Mouse (Mus musculus) right cerebral cortex, adult 18-20 months (tissue): ENCODE data around the gene Mgat5.

Source experiments
- DNase-seq: peaks from one replicate; pipeline ENCODE4 v3.0.0; 2022; ENCODE audit warnings: mixed read lengths

Mgat5 gene

DNA sequence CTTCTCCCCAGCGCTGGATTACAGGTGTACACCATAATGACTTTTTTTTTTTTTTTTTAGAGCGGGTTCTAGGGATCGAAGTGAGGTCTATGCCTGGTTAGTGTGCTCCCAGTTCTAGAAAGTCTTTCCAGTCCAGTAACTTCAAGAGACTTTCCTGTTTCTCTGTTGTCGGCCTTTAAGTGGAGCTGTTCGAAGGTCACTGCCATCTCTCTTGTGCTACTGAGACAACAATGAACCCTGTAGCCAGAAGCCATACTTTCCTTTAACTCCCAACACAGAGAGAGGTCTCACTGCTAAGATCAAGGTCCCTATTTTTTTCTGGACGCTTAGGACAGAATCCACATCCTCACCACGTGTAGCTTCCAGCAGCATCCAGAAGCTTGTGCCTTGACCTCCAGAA, 13.4 kb downstream of the Mgat5 start:
- DNase-seq, result no peak

DNA sequence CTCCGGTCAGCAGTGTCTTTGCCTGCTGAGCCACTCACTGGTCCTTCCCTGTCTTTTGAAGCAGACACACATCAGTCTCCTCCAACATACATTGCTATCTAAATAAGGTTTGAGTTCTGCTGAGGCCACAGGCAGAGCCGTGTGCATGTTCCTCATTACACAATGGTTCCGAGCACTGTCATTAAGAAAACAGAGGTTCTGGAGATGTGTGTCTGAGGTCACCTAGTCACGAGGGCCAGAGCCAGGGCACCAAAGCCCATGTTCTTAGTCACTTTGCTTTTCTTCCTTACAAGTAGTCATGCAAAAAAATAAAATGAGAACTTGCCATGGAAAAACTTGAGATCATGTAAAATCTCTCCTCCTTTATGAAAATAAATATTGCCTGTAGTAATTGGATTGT, 14.3 kb downstream of the Mgat5 start:
- no peak for DNase-seq

DNA sequence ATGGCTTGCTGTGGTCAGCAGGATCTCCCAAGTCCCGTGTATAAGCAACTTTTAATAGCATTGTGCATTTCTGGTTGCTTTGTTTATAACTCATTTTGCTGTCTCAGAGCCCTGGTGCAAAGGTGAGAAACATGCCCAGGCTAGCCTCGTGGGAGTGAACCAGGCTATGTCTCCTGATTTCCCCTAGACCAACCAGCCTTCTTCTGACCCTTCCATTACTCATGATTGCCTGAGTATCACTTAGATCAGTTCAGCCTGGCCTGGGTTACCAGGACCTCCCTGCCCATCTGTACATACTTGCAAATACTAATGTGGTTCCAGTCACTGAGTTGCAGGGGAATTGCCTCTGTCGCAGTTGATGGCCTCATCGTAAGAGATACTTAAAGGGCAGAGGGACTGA, 14.8 kb downstream of the Mgat5 start:
- no peak for DNase-seq

DNA sequence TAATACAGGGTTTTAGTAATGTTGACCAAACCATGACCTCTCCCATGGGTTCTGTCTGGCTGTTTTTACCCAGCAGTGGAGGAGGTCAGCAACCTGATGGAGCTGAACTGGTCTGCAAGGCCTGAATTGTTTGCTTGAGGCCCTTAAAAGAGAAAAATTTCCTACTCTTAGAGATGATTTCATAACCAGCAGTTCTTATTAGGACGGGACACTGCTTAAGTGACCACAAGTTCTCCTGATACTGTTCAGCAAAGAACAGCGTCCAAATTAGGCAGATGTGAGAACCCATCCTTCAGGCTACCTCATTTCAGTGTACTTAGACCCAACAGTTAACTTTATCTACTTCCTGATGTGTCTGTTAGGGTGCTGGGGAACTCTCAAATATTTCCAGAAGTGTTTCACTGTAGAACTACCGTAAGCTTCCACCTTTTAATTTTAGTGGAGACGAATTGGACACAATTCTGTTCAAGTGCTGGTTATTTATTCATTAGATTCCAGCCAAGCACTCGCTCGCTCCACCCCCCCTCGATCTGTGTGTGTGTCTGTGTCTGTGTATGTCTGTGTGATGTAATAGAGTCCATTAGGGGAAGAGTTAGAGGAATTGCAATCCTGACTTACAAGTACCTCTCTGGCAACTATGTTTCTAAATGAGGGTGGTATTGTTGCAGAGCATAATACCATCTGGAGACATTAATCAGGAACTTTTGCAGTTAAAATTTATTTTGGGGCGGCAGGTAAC, 17.4 kb downstream of the Mgat5 start:
- no peak for DNase-seq

- no peak for DNase-seq
Measured at GRCm38 (mm10) chr1:127225060-127225459, 20.2 kb downstream of the Mgat5 start.

GRCm38 (mm10) chr1:127229011-127229410, 24.2 kb downstream of the Mgat5 start:
- DNase-seq, result no peak

DNA sequence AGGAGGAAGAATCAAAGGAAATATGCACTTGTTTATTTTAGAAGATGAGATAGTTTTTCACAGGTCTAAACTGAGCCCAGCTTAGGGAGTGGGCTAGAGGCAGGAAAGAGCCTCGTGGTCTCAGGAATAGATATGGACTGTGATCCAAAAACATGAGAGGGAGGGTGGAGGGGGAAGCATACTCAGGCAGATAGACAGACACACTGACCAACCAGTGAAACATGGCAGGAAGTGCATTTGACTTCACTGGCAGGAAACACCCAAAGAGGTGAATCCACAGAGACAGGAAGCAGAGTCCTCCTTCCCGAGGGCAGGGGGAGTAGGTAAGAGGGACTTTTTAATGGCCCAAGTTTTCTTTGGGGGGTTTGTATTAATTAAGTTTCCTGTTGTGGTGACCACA, 25.7 kb downstream of the Mgat5 start:
- no peak for DNase-seq

GRCm38 (mm10) chr1:127233191-127233651, 28.4 kb downstream of the Mgat5 start:
- DNase-seq, result no peak

DNA sequence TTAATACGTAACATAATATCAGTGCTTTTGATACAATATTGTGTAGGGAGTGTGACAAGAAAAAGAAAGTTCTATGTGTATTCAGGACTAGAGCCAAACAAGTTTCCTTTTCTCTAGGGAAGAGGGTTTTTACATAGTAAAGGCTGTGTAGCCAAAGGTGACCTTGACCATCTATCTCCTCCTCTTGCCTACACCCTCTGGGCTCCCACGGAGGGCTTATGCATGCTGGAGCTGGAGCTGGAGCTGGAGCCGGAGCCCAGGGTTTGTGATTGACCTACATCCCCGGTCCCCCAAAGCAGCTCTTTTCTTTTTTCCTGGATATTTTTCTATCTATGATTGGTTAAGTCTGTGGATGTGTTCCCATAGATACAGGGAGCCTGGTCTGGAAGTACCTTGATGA, 30.3 kb downstream of the Mgat5 start:
- DNase-seq, result no peak

GRCm38 (mm10) chr1:127236396-127236795, 31.6 kb downstream of the Mgat5 start:
- DNase-seq, result no peak

DNA sequence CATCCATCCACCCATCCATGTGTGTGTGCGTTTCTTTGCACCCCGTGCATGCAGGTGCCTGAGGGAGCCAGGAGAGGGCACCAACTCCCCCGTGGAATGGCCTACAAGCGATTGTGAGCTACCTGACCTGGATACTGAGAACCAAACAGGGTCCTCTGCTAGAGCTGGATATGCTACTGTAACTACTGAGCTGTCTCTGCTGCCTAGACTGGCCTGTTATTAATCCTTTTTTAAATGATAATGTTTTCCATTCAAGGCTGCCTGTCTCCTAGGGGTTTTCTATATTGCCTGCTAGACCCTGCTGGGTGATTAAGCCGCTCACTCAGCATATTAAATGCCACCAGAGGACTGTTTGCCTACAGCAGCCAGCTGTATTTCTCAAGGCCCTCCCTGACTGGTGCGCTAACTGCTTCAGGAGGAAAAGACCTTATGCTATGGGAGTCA, 34.1 kb downstream of the Mgat5 start:
- DNase-seq, result no peak

- DNase-seq, result peak; percentile 13
Measured at GRCm38 (mm10) chr1:127239914-127240313, 35.1 kb downstream of the Mgat5 start.

GRCm38 (mm10) chr1:127242151-127242887, 37.5 kb downstream of the Mgat5 start:
- no peak for DNase-seq

GRCm38 (mm10) chr1:127242888-127243588, 38.2 kb downstream of the Mgat5 start:
- no peak for DNase-seq

GRCm38 (mm10) chr1:127244054-127244770, 39.4 kb downstream of the Mgat5 start:
- no peak for DNase-seq

DNA sequence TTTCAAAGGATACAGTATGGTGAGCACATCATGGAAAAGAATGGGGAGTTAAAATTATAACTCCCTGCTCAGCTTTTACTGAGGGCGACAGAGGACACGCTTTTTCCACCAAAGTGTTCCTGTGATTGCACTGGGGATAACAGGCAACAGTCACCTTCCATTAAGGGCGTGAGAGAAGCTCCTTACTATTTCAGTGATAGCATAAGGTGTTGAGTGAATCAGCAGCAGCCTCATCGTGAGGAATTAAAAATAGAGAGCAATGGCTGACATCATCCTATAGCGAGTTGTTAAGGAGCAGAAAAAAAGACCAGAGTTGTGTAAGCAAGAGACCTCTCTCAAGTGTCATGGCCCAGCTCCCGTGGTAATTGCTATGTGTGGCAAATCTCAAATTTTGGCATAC, 41.3 kb downstream of the Mgat5 start:
- DNase-seq, result peak; percentile 56

DNA sequence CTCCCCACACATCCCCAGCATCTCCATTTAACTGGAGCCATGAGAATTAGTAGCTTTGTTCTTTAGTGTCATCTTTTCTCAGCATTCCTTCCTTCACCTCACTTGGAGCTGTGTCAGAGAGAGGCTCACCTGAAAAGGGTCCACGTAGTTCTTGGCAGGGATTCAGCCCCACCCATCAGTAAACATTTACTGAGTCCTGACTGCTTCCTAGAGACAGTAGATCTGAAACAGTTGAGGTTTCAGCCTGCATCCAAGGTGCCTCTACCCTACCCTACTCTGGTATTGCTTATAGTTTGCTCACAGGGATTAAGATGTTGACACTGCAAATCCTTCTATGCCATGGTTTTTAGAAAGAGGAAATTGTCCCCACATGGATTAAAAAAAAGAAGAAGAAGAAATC, 43.6 kb downstream of the Mgat5 start:
- no peak for DNase-seq

- DNase-seq, result no peak
Measured at GRCm38 (mm10) chr1:127249621-127250020, 44.8 kb downstream of the Mgat5 start.

DNA sequence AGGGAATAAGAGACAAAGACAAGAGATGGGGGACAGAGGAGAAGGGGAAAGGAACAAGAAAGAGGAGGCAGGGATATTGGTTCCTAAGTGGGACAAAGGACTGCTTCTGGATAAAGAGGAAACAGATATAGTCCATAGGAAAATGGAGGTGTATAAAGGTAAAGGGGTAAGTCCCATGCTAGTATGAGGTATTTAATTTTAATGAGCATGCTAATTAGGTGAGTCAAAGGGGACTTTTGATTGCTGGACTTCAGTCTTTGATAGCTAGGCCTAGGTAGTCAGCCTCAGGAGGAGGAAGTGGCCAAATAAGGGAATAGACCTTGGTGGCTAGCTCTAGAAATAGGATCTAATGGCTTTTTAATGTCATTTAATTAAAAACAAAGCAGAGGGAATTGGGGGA, 45.5 kb downstream of the Mgat5 start:
- DNase-seq, result no peak

DNA sequence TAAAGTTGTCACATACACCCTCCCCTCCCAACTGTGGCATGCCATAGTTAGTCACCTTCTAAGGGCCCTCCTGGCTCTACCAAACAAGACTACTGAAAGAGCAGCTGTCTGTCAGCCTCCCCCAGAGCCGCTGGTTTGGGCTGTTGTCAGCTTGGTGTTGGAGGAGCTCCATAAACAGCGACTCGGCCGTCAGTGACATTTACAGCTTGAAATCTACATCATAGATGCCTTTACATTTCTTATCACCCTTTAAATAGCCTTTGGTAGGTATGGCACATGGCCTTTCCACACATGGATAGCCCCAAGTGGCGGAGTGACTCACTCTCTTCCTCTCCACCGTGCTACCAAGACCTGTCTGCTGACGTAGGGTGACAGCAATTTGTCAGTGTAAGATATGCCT, 46.9 kb downstream of the Mgat5 start:
- peak; percentile 53 for DNase-seq

GRCm38 (mm10) chr1:127257005-127257404, 52.2 kb downstream of the Mgat5 start:
- DNase-seq, result no peak

DNA sequence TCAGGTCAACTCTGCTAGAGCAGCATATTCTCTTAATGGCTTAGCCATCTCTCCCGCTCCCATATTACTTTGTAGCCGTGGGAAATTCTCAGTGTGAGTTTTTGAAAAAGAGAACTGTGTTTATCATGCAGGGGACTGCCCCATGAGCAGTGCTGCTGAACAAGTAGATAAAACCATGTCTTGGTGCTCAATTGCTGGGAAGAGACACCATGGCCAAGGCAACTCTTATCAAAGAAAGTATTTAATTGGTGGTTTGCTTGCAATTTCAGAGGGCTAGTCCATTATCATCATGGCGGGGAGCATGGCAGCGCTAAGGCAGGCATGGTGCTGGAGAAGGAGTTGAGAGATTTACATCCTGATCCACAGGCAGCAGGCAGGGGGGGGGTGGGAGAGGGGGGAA, 54.9 kb downstream of the Mgat5 start:
- DNase-seq, result no peak

- no peak for DNase-seq
Measured at GRCm38 (mm10) chr1:127260969-127261368, 56.2 kb downstream of the Mgat5 start.
